Mouse (Mus musculus) adrenal gland, postnatal 0 days (tissue): ENCODE measurements around the gene Acad9. TPM values are rescaled to one million over a fixed set of nuclear protein-coding genes. Genes with fewer than 3 reads are reported as not detected.

ENCODE experiments used
- polyA plus RNA-seq: library from polyadenylated mRNA; unstranded; fragments of >200 nt; fragmentation: Nextera tagmentation; extraction: Ambion mirVana; gene quantifications from 2 replicates; pipeline ENCODE4 v1.2.1, GENCODE M21; 2015

Gene Acad9
- polyA plus RNA-seq, result 44.6 and 65.9 TPM in 2 replicates

GRCm38 (mm10) chr3:36065843-36066651 is at the start of gene Acad9:
Gene Acad9, plus strand, starts transcription at chr3:36065979.

GRCm38 (mm10) chr3:36053447-36053846 is 12.3 kb upstream of the Acad9 start, which contains the start of gene Ccdc144b:
Gene Ccdc144b, minus strand, starts transcription at chr3:36053547.

Other genes with a start within 250 kb of the Acad9 start
- gene Dcun1d1, start 128.5 kb upstream of the Acad9 start, polyA plus RNA-seq, result 107 and 128 TPM in 2 replicates
- gene Mccc1, start 65.3 kb upstream of the Acad9 start, polyA plus RNA-seq, result 25.0 and 53.0 TPM in 2 replicates
- not detected in 2 replicates for gene Ccdc144b, start 12.4 kb upstream of the Acad9 start, polyA plus RNA-seq
- gene D3Ertd254e, start 85.0 kb downstream of the Acad9 start, polyA plus RNA-seq, result 3.9 and 5.3 TPM in 2 replicates
- gene Qrfpr, start 156.3 kb downstream of the Acad9 start, polyA plus RNA-seq, result not detected in 2 replicates